Mouse (Mus musculus) T-helper 1 cell (primary cell): ENCODE measurements around the gene Tex52.

ENCODE experiments used
- in situ Hi-C: fragments of 300-600 bp; cut with MboI, MseI; formaldehyde crosslinking; loops from one replicate; pipeline ENCODE4 v1.15.1; 2025; ENCODE audit warnings: high pct_unique_total_duplicates

Tex52 gene

DNA sequence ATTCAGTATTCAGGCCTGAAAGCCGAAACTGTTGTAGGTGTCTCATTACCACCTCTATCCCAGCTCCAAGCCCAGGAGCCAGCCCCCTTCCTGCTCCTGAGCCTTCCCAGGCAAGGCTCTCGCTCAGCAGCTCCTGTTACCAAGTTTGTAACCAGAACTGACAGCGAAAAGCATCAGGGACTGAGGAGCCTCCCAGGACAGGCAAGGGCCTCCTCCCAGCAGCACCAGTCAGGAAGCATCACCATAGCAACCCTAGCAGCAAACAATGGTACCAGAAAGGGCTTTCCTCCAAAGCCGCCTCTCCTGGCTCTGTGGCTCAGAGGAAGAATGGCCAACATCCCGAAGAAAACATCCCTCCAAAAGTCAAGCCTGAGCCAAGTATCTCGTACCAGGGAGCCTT, at the start of gene Tex52, which contains the start of gene Gm44596:
Gene Tex52, plus strand, starts transcription at position 265 of the 400 bp plus-strand sequence.
Gene Gm44596, plus strand, starts transcription at position 312 of the 400 bp plus-strand sequence.
- in situ Hi-C loops, result loop anchor here (10.0 kb wide), 1 partner anchor 1100 kb away; no protein-coding TSS in a partner anchor

DNA sequence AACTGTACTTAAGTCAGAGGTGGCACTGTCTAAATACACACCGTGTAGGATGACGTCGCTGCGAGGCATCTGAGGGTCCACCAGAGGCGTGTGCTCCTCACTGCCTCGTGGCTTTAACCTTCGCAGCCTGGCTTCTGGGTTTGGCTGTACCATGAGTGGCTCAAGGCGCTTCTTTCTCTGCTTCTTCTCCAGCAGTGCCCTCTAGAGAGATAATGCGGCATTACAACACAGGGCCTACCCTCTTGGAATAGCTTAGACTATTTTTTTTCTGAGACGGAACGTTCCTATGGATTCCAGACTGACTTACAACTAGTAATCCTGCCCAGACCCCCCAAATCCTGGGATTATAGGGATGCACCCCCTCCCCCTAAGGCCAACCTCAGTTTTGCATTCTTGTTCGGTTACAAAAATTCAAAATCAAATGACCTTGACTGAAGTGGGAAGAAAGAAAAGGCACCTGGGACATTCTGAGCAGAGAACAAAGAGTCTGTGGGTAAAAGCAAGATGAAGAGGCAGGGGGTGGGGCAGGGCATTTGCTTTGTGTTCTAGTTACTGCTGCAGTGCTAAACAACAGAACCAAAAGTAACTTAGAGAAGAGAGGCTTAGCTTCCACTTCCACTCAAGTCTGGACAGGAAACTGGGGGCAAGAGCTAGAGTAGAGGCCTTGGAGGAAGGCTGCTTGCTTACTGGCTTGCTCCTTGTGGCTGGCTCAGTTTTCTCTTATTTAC, 40.7 kb upstream of the Tex52 start:
- in situ Hi-C loops, result no loop called here

DNA sequence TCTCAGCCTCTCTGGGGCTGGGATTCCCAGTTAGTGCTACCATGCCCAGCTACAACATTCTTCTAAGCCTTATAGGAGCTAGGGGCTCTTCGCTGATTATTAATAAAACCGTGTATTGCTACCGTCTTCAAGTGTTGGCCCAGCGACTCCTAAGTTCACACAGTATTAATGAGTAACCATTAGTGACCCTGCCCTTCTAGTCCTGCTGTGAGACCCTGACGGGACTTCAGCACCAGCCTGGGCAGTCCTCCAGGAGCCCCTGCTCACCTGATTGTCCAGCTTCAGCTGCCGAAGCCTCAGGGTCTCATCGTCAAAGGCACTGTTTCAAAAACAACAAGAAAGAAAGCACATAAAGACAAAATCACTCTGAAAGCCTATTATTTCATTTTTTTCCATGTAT, 37.8 kb upstream of the Tex52 start:
- in situ Hi-C loops, result no loop called here

DNA sequence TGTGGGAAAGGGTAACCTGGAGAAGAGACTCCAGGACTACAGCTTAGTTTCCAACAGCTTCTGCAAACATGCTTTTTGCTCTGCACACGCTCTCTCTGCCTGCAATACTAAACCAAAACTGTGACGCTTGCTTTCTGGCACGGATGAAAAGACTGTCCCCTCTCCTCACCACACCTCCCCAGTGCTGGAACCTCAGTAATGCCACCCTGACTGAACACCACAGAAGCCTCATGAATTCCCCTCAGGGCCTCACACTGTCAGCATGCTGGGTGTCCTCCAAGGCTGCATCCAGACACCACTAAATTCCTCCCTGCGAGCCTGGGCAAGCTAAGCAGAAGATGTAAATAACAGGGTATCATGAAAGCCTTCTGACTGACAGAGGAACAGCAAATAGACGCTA, 36.4 kb upstream of the Tex52 start:
- in situ Hi-C loops, result no loop called here

DNA sequence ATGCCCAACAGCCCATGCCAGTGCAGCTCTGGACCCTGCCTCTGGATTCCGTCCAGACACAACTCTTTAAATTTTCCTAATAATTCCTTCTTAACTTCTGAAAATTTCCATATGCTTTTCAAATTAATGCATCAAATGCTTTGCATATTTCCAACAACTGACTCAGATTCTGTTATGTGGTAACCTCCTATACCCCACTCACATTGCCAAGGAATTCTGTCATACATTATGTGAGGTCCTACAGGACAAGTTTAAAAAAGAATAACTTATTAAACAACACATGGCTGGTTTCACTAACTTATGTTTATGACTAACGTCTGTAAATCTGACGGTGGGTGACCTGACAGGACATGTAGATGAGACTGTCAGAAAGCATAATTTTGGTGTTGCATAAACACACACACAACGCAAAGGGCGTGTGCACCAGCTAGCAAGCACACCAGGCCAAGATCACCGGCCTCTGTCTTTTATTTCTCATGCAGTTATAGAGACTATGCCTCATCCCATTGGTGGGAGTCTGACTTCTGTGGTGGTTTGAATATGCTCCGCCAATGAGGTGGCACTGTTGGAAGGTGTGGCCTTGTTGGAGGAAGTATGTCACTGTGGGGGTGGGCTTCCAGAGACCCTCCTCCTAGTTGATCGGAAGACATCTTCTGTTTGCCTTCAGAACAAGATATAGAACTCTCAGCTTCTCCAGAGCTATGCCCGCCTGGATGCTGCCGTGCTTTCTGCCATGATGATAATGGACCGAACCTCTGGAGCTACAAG, 33.1 kb upstream of the Tex52 start:
- in situ Hi-C loops, result no loop called here

DNA sequence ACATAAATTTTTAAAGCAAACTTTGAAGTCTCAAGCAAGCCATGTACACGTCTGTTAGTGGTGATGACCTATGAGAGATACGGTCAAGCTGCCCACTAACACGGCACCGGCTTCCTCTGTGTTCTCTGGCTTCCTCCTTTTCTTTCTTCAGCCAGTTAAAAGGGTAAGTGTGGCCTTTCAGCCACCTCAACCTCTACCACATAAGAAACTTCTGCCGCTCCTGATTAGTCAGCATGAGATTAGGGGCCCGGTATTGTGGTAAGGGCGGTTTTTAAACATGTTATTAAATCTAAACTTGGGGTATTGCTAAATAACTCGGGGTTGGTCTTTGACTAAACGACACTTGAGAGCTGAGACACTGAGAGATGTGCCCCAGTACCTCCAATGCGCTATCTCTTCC, 29.6 kb upstream of the Tex52 start:
- in situ Hi-C loops, result no loop called here

DNA sequence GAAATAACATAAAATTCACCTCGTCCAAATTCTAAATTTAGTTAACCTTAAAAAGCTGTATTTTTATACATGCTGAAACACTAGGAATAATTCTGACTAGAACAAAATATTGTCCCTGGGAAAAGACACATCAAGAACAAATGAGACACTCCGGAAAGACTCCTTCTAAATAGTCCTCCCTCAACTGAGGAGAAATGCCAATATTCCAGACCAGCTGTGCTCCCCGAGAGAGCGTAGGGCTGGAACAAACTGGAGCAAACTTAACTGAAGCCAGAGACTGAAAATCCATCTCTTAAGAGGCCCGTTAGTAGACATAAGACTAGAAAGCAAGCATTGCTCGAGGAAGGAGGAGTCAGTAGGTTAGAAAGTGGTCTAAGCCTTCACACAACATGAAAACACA, 28.5 kb upstream of the Tex52 start:
- in situ Hi-C loops, result no loop called here

DNA sequence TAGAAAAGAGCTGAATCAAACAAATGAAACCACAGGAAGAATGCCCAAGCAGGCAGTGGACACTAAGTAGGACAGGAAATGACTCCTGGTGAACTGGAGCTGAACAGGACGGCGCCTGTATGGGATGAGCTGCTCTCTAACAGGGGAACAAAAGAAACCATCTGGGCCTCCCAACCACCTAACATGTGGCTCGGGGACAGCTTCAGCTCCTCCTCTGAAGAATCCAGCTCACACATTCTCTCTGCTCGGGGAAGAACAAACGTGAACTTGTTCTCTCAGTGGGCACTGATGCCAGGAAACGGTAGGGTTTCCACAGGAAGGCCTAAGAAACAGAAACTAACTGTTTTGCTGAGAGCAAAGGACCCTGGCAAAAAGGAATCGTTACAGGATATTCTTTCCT, 25.5 kb upstream of the Tex52 start:
- in situ Hi-C loops, result loop anchor here (5.0 to 10.0 kb wide), 2 partner anchors 493 to 1205 kb away; no protein-coding TSS in a partner anchor

DNA sequence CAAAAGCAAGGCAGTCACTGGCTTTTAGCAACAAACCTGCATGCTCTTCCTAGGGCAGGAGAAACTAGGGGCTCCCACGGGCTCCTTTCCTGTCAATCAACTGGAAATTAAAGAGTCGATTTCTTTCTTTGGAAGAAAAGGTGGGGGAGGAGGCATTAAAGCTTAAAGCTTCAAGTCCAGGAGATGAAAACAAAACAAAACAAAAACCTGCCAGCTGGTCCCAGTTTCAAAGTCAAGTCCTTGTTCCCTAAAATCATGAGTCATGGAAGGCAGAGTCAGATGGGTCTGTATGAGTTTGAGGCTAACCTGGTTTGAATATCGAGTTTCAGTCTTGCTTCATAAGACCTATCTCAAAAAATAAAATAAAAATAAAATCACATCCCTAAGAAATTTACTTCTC, 21.1 kb upstream of the Tex52 start:
- in situ Hi-C loops, result loop anchor here (5.0 to 10.0 kb wide), 2 partner anchors 488 to 1209 kb away; no protein-coding TSS in a partner anchor

DNA sequence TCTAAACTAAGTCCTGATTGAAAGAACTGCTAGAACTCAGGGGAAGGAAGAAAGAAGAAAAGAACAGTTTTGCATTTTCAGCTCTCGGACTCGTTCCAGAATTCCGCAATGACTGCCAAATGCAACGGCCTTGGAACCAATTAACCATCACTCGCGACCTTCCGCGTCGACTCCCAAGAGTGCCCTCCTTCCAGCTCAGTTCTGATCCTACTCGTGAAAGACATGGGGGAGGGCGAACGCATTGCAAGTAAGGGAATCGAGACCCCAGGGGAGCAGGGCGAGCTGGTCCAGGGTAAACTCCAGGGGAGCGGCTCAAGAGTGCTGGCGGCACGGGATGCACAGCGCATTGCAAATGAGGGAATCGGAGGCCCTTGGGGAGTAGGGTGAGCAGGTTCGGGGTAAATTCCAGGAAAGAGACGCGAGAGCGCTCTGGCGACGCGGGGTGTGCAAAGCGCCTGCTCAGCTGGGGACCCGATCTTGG, 20.0 kb upstream of the Tex52 start:
- in situ Hi-C loops, result loop anchor here (5.0 to 10.0 kb wide), 2 partner anchors 38 to 1210 kb away; no protein-coding TSS in a partner anchor

DNA sequence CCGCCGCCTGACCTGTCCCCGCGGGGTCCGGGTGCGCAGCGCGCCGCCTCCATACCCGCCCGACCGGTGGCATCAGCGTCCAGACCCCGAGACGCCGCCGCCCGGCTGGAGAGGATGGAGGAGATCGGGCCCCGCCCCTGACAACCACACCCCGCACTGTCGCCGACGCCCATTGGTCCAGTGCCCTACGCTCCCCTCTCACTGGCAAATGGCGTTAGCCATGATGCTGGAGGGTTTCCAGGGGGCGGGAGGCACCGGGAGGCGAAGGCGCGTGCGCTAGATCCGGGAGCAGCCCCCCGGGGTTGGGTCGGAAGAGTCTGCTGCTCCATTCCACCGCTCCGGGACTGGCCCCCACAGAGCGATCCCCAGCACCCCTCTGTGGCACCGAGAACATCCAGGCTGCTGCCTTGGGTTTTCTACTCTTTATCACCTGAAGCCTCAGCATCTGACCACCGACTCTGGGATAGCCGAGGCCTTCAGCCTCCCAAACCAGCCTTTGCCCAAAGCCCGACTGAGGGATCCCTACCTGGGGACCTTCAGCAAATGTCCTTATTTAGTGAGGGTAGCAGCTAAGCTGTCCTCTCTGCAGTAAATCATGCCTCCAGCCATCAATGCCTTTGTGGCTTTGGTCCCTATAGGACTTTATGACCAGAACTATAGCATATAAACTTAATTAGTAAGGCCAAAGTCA, 19.4 kb upstream of the Tex52 start, which contains the start of gene Tulp3:
Gene Tulp3, minus strand, starts transcription at position 126 of the 691 bp plus-strand sequence.
- in situ Hi-C loops, result loop anchor here (5.0 to 10.0 kb wide), 2 partner anchors 39 to 1211 kb away; no protein-coding TSS in a partner anchor

DNA sequence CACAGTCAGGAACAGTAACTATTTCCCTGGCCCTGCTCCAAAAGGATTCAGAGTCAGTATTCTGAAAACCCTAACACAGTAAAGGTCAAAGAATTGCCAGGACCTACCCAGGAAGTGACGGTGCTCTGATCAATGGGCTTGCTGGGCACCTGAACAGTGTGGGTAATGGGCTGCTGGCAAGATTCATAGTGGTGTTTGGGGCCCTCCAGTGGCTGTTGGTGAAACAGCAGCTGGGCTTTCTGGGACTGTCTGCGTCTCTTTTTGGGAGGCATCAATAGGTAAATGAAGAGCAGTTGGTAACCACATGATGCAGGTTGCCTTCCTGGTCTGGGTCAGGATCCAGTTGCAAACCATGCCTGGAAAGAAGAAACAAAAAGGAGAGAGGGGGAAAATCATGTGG, 16.3 kb upstream of the Tex52 start:
- in situ Hi-C loops, result loop anchor here (5.0 to 10.0 kb wide), 2 partner anchors 42 to 1214 kb away; no protein-coding TSS in a partner anchor

DNA sequence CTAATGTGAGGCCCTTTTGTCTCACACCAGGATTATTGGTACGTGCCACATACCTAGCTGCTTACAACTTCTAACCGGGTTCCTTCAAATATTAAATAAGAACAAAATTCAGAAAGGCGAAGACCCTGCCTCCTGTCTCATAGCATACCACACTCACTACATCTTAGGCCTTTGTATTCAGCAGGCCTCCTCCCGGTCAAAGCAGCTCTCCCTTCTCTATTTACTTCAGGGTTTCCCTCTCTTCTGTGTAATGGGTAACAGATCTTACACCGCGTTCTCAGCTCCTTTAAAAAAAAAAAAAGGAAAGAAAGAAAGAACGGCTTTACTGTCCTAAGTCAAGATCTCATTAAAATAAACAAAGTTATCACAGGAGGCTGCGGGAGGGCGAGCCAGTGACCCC, 13.4 kb upstream of the Tex52 start:
- in situ Hi-C loops, result no loop called here

DNA sequence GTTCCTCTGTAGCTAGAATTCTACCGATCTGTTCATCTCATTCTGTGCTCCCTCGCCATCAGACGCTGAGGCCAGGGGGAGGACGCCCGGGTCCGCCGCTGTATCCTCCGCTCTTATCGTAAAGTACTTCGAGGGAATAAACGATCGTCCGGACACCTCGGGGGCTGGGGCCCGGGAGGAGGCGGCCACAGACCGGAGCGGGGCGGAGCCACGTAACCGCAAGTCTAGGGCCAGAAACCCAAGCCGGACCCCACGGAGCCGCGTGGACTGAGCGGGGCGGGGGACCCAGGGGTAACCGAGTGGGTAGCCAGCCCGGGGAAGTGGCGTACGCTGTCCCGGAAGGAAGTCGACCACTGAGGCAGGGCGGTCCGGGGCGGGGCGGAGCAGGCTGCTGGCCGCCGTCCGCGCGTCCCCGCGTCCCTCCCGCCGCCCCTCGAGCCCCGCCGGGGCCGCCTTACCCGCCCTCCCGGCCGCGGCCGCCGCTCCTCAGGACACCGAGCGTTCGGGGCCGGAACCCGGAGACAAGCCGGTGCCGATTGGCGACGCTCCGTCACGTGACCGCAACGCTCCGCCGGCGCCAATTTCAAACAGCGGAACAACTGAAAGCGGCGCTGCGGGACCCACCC, 12.8 kb upstream of the Tex52 start, which contains the start of the genes Rhno1 and Foxm1:
Gene Rhno1, minus strand, starts transcription at position 531 of the 626 bp plus-strand sequence.
Gene Foxm1, plus strand, starts transcription at position 587 of the 626 bp plus-strand sequence.
- in situ Hi-C loops, result no loop called here

DNA sequence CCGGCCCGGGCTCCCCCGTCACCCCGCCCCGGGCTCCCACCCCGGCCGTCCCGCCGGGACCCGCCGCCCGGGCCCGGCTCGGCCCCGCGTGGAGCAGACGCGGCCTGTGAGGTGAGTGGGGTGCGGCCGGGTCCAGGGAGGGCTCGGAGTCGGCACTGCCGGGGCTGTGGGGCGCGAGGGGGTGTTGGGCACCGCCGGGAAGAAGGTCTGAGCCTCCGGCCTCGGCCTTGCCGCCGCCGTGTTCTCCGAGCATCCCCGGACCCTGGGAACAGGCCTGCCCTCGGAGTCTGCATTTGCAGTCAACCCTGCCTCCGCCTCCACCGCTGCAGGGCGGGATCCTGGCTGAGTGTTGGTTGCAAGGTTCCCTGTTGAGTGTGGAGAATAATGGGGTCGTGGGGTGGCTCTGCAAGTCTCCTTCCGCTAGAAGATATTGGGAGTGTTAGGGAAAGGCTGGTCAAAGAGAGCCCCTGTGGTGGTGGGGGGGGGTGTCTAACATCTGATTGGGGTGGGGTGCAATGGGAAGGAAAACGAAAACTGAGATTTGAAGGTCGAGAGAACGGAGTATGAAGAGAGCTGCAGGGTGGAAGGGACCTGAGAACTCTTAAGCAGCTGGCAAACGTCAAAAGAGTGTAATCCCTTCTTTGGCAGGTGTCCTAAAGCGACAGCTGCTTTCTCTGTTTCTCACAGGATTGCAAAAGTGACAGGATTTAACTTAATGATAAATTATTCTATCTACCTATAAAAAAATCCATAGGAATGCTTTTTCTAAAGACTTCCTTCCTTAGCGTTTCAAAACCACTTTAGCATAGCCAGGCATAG, 12.0 kb upstream of the Tex52 start:
- in situ Hi-C loops, result no loop called here

DNA sequence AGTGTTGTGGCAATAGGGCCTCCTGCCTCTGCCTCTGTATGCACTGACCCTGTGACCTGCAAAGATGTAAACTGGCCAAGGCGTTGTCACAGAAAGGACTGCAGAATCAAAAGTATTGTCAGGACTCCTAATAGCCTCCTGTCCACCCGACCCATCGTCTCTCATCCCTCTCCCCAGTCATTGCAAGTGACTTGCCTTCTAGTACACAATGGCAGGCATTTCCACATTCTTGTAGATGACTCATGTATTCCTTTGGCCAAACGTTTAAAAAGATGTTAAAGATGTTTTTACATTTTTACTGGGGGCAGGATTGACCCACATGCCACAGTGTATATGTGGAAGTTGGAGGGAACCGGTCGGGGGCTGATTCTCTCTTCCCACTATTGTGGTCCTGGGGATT, 10.5 kb upstream of the Tex52 start:
- in situ Hi-C loops, result no loop called here

DNA sequence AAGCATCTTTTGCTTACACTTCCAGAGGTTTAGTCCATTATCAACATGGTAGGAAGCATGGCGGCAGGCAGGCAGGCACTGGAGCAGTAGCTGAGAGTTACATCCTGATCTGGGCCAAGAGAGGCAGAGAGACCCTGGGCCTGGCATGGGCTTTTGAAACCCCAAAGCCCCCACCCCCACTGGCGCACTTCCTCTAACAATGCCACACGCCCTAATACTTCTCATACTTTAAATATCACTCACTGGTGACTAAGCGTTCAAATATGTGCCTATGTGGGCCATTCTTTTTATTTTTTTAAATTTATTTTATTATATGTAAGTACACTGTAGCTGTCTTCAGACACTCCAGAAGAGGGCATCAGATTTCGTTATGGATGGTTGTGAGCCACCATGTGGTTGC, 8.8 kb upstream of the Tex52 start:
- in situ Hi-C loops, result no loop called here

DNA sequence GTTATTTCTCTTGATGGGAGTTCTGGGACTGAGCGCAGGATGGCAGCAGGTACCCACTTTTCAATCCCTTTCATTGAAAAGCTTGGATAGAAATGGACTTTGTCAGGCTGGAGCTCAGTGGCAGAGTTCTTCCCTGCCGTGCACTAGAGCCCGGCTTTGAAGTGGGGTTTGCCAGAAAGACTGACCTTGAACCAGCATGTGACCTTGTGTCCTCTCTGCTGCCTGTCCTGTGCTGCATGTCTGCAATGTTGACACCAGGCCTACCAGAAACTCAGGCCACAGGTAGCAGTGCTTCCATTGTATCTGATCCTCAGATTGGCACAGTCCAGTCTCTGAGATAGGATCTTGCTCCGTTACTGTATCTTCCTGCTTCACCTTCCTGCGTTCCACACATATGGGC, 5.2 kb upstream of the Tex52 start:
- in situ Hi-C loops, result loop anchor here (10.0 kb wide), 1 partner anchor 1095 kb away; no protein-coding TSS in a partner anchor

DNA sequence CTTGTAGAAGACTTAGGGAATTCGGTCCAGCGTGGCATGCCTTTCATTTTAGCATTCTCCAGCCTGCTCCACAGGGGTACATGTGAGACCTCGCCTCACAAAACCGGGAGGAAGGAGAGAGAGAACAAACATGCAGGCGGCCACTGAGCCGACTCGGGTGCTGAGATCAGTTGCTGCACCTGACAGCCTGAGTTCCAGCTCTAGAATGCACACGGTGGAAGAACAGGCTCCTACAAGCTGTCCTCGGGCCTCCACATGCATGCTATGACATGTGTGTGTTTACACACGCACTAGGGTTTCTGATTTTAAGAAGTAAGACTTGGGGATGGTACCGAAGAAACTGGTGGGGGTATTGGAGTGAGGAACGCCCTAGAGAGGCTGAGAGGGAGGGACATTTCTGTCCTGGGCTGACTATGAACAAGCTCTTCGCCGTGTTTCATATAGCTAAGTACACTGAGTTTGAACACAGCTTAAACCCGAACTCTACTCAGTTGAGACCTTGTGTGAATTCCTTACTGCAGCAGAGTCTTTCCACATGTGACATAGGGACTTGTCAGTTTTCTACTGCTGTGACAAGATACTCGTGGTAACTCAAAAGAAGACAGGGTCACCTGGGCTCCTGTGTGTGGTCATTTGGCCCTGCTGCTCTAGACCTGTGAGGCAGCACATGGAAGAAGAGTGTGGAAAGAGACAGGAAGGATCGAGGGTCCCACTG, 1.3 kb downstream of the Tex52 start:
- in situ Hi-C loops, result loop anchor here (10.0 kb wide), 1 partner anchor 1102 kb away; no protein-coding TSS in a partner anchor
